In genomic region chr3:58524246-58524645, GRCm38 (mm10) we compare ENCODE assay signal across 8 mouse cellular contexts. TPM values are rescaled to one million over a fixed set of nuclear protein-coding genes. Genes with fewer than 3 reads are reported as not detected.
DNase-seq lines count a peak whose midpoint lies in the region; ATAC-seq and TF ChIP-seq lines count a peak whose summit lies in the region.

No protein-coding gene starts in this region.

- no peak for DNase-seq in lung, adult 2 months
- no peak for DNase-seq in lung, postnatal 14 days
- no peak for DNase-seq in embryonic facial prominence, embryonic 10.5 days (ENCODE audit: low spot score)
- no peak for DNase-seq in intestine, embryonic 14.5 days (ENCODE audit: low spot score)
- no peak for DNase-seq in natural killer cell, adult 2 months (ENCODE audit: low spot score in 2 of 2)
- no peak for DNase-seq in gastrocnemius, postnatal 36 days
- DNase-seq in embryo, embryonic 10 days (ENCODE audit: low spot score) = no peak

- H3K4me2 ChIP-seq in intestine, embryonic 14.5 days (ENCODE audit: low read length) = peak overlapping the region; percentile 83
- H3K4me2 ChIP-seq in neural tube, embryonic 12.5 days (replicated peaks) = peak overlapping the region; percentile 75

- no peak overlapping the region for H3K27ac ChIP-seq in embryonic facial prominence, embryonic 10.5 days (replicated peaks)
- no peak overlapping the region for H3K27ac ChIP-seq in intestine, embryonic 14.5 days (ENCODE audit: low read depth)
- H3K27ac ChIP-seq in neural tube, embryonic 12.5 days = no peak overlapping the region

- H3K4me3 ChIP-seq in lung, adult 2 months (replicated peaks; ENCODE audit: extremely low read depth, low read depth, low read length) = peak overlapping the region; percentile 45
- peak overlapping the region; percentile 99 for H3K4me3 ChIP-seq in embryonic facial prominence, embryonic 10.5 days
- H3K4me3 ChIP-seq in intestine, embryonic 14.5 days (ENCODE audit: low read depth, low read length) = peak overlapping the region; percentile 94
- peak overlapping the region; percentile 90 for H3K4me3 ChIP-seq in neural tube, embryonic 12.5 days

- intact Hi-C loops in gastrocnemius, postnatal 36 days (cut with DNase I) = loop anchor here (10.0 kb wide), 1 partner anchor 109 kb away; the partner anchor contains the start of gene Tsc22d2

- no peak for TF ChIP-seq CTCF in lung, adult 2 months (IDR thresholded peaks at IDR 0.05; ENCODE audit: insufficient read depth, low read length)

- no peak for ATAC-seq in intestine, embryonic 14.5 days (replicated peaks; ENCODE audit: low FRiP score, low TSS enrichment, low read depth)
- ATAC-seq in neural tube, embryonic 12.5 days (ENCODE audit: low FRiP score, low read depth) = no peak

- no peaks in the 10 kb centered on the region for H3K27me3 ChIP-seq in embryonic facial prominence, embryonic 10.5 days (replicated peaks; ENCODE audit: low read depth, poor library complexity, severe bottlenecking)
- H3K27me3 ChIP-seq in intestine, embryonic 14.5 days (replicated peaks; ENCODE audit: control insufficient read depth, insufficient read depth, low read length) = no peaks in the 10 kb centered on the region
- no peaks in the 10 kb centered on the region for H3K27me3 ChIP-seq in neural tube, embryonic 12.5 days (replicated peaks)

- H3K36me3 ChIP-seq in embryonic facial prominence, embryonic 10.5 days (replicated peaks) = peaks cover 38% of the 10 kb centered on the region
- peaks cover 23% of the 10 kb centered on the region for H3K36me3 ChIP-seq in intestine, embryonic 14.5 days (ENCODE audit: control insufficient read depth, insufficient read depth, low read length)
- H3K36me3 ChIP-seq in neural tube, embryonic 12.5 days = peaks cover 20% of the 10 kb centered on the region

- H3K9ac ChIP-seq in intestine, embryonic 14.5 days (ENCODE audit: low read length) = peak overlapping the region; percentile 96
- peak overlapping the region; percentile 92; the same call in 1 of the 2 replicates for H3K9ac ChIP-seq in neural tube, embryonic 12.5 days

- no peaks in the 10 kb centered on the region for H3K9me3 ChIP-seq in embryonic facial prominence, embryonic 10.5 days
- H3K9me3 ChIP-seq in intestine, embryonic 14.5 days (ENCODE audit: control insufficient read depth, low read length) = no peaks in the 10 kb centered on the region
- H3K9me3 ChIP-seq in neural tube, embryonic 12.5 days = no peaks in the 10 kb centered on the region

- 27% methylated on average over 4 of the region's 4 CpGs for WGBS in lung, adult 2 months
- WGBS in embryonic facial prominence, embryonic 10.5 days = 77% methylated on average over 4 of the region's 4 CpGs
- 54% methylated on average over 4 of the region's 4 CpGs for WGBS in intestine, embryonic 14.5 days
- WGBS in neural tube, embryonic 12.5 days = 75% methylated on average over 4 of the region's 4 CpGs

- peaks cover 6% of the 10 kb centered on the region; the same call in 1 of the 2 replicates for H3K4me1 ChIP-seq in lung, adult 2 months (ENCODE audit: control insufficient read depth, insufficient read depth, low read length)
- peaks cover 19% of the 10 kb centered on the region for H3K4me1 ChIP-seq in embryonic facial prominence, embryonic 10.5 days
- H3K4me1 ChIP-seq in intestine, embryonic 14.5 days (replicated peaks; ENCODE audit: control insufficient read depth, insufficient read depth, low read length) = peaks cover 15% of the 10 kb centered on the region; the same call in 1 of the 2 replicates
- peaks cover 15% of the 10 kb centered on the region for H3K4me1 ChIP-seq in neural tube, embryonic 12.5 days

- no peak for TF ChIP-seq POLR2A in lung, adult 2 months (IDR thresholded peaks at IDR 0.05; ENCODE audit: borderline replicate concordance, extremely low read depth, low read depth, low read length)

RNA-seq across cellular contexts. Expression of gene Eif2a, which starts 1.4 kb away (rescaled TPM):
- polyA plus RNA-seq in lung, adult 2 months (2012; rRNA removed) = 3.8 and 9.9 TPM in 2 replicates
- 57.4 and 58.9 TPM in 2 replicates for polyA plus RNA-seq in embryonic facial prominence, embryonic 10.5 days (2016; fragmentation: Nextera tagmentation; extraction: Ambion mirVana)
- 53.8 and 59.1 TPM in 2 replicates for polyA plus RNA-seq in intestine, embryonic 14.5 days (2014; fragmentation: Nextera tagmentation; extraction: Ambion mirVana)
- polyA plus RNA-seq in neural tube, embryonic 12.5 days (2016; fragmentation: Nextera tagmentation; extraction: Ambion mirVana) = 47.4 and 49.8 TPM in 2 replicates
- total RNA-seq in gastrocnemius, postnatal 36 days (2021) = 10 to 100 TPM; 39.1 to 47.1 TPM

RNA-seq across cellular contexts. Expression of gene Serp1, which starts 1.4 kb away (rescaled TPM):
- polyA plus RNA-seq in lung, adult 2 months (2012; rRNA removed) = 35.6 and 45.1 TPM in 2 replicates
- 144 and 146 TPM in 2 replicates for polyA plus RNA-seq in embryonic facial prominence, embryonic 10.5 days (2016; fragmentation: Nextera tagmentation; extraction: Ambion mirVana)
- polyA plus RNA-seq in intestine, embryonic 14.5 days (2014; fragmentation: Nextera tagmentation; extraction: Ambion mirVana) = 127 and 141 TPM in 2 replicates
- polyA plus RNA-seq in neural tube, embryonic 12.5 days (2016; fragmentation: Nextera tagmentation; extraction: Ambion mirVana) = 109 and 116 TPM in 2 replicates
- total RNA-seq in gastrocnemius, postnatal 36 days (2021) = 1 to 10 TPM; 6.5 to 7.1 TPM

RNA-seq across cellular contexts. Expression of gene Selenot, which starts 52.2 kb away (rescaled TPM):
- 31.5 and 44.6 TPM in 2 replicates for polyA plus RNA-seq in lung, adult 2 months (2012; rRNA removed)
- 13.5 and 15.4 TPM in 2 replicates for polyA plus RNA-seq in embryonic facial prominence, embryonic 10.5 days (2016; fragmentation: Nextera tagmentation; extraction: Ambion mirVana)
- polyA plus RNA-seq in intestine, embryonic 14.5 days (2014; fragmentation: Nextera tagmentation; extraction: Ambion mirVana) = 23.0 and 23.9 TPM in 2 replicates
- polyA plus RNA-seq in neural tube, embryonic 12.5 days (2016; fragmentation: Nextera tagmentation; extraction: Ambion mirVana) = 23.2 and 23.7 TPM in 2 replicates
- total RNA-seq in gastrocnemius, postnatal 36 days (2021) = 100 to 1,000 TPM; 110 to 115 TPM

Comparison
In these comparisons a context has a peak if more than half of its experiments do, and no peak if none do; other contexts are left out.
1. H3K4me3 ChIP-seq: peak in every context shown above with its lines; median percentile 99 in embryonic facial prominence, embryonic 10.5 days; 94 in intestine, embryonic 14.5 days; 90 in neural tube, embryonic 12.5 days; 45 in lung, adult 2 months.